Mouse (Mus musculus) cortical plate, adult 2 months (tissue): ENCODE results near the gene Pkm.

Experiments
- CTCF ChIP-seq: fragments of 200-500 bp; IDR thresholded peaks from 2 replicates; pipeline ENCODE4 v1.5.1; 2011; ENCODE audit warnings: mild to moderate bottlenecking, control low read depth, low read length; ENCODE audit not compliant: insufficient read depth; ENCODE audit errors: extremely low read depth
- POLR2A ChIP-seq: fragments of 200-500 bp; IDR thresholded peaks from 2 replicates; pipeline ENCODE4 v1.6.1; 2011; ENCODE audit warnings: mild to moderate bottlenecking, low read length, control low read depth; ENCODE audit not compliant: insufficient read depth; ENCODE audit errors: extremely low read depth

GRCm38 (mm10) chr9:59669172-59669571 lies 13.0 kb downstream of the Pkm start:
- TF ChIP-seq CTCF (no peak), POLR2A (no peak)
